Mouse (Mus musculus) heart, adult 2 months (tissue): ENCODE data around the gene Vsig10.

Experiments used
- CTCF ChIP-seq: fragments of 200-600 bp; IDR thresholded peaks from 2 replicates; pipeline ENCODE4 v1.8.1; 2022; ENCODE audit warnings: antibody characterized with exemption, mild to moderate bottlenecking, moderate library complexity
- EP300 ChIP-seq: fragments of 200-500 bp; IDR thresholded peaks from 2 replicates; pipeline ENCODE4 v1.6.1; 2011; ENCODE audit warnings: low read depth, low read length, control low read depth; ENCODE audit not compliant: insufficient read depth
- POLR2A ChIP-seq: fragments of 200-500 bp; IDR thresholded peaks from 2 replicates; pipeline ENCODE4 v1.6.1; 2011; ENCODE audit warnings: mild to moderate bottlenecking, low read depth, low read length, control low read depth; ENCODE audit not compliant: insufficient read depth

DNA sequence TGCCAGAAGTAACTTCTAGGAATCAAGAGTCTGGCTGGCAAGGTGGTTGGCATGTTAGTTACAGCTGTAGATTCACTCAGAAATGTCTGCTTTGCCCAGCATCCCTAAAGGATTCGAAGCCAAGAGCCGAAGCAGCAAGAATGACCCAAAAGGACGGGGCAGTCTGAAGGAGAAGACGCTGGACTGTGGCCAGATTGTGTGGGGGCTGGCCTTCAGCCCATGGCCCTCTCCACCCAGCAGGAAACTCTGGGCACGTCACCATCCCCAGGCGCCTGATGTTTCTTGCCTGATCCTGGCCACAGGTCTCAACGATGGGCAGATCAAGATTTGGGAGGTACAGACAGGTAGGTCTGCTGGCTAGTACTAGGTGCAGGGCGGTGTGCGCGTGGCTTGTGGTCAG is 51.7 kb downstream of the Vsig10 start:
- TF ChIP-seq EP300 (no peak), POLR2A (no peak), CTCF (no peak)
